Mouse (Mus musculus): Measurements from ENCODE around the gene Ccl28. TPM values are rescaled to one million over a fixed set of nuclear protein-coding genes. Genes with fewer than 3 reads are reported as not detected.
A peak's percentile ranks its signal among the peaks of the same experiment; 100 is the strongest.
"Not testable (repeated sequence)": the region's sequence is repeated elsewhere in the genome, so short reads cannot be mapped to it uniquely, and the experiment has no call there.

Gene Ccl28
- not detected in 2 replicates for polyA plus RNA-seq (2015; fragmentation: Nextera tagmentation; extraction: Ambion mirVana)

GRCm38 (mm10) chr13:119623634-119624033, at the start of gene Ccl28:
TSS of gene Ccl28 (plus strand) at chr13:119623819.
- no peaks in the 10 kb centered on the region for H3K4me1 ChIP-seq (replicated peaks)
- H3K9ac ChIP-seq = no peak within 1 kb of the TSS
- DNase-seq = no peak
- no peaks in the 10 kb centered on the region for H3K27me3 ChIP-seq
- H3K36me3 ChIP-seq = no peaks in the 10 kb centered on the region
- H3K4me2 ChIP-seq = no peak within 1 kb of the TSS
- ATAC-seq (ENCODE audit: low read depth) = no peak
- WGBS (ENCODE audit: insufficient replicate concordance) = 66% methylated on average over 6 of the region's 6 CpGs
- no peak within 1 kb of the TSS for H3K4me3 ChIP-seq (replicated peaks)
- no peak within 1 kb of the TSS for H3K27ac ChIP-seq
- H3K9me3 ChIP-seq (replicated peaks) = no peaks in the 10 kb centered on the region

DNA sequence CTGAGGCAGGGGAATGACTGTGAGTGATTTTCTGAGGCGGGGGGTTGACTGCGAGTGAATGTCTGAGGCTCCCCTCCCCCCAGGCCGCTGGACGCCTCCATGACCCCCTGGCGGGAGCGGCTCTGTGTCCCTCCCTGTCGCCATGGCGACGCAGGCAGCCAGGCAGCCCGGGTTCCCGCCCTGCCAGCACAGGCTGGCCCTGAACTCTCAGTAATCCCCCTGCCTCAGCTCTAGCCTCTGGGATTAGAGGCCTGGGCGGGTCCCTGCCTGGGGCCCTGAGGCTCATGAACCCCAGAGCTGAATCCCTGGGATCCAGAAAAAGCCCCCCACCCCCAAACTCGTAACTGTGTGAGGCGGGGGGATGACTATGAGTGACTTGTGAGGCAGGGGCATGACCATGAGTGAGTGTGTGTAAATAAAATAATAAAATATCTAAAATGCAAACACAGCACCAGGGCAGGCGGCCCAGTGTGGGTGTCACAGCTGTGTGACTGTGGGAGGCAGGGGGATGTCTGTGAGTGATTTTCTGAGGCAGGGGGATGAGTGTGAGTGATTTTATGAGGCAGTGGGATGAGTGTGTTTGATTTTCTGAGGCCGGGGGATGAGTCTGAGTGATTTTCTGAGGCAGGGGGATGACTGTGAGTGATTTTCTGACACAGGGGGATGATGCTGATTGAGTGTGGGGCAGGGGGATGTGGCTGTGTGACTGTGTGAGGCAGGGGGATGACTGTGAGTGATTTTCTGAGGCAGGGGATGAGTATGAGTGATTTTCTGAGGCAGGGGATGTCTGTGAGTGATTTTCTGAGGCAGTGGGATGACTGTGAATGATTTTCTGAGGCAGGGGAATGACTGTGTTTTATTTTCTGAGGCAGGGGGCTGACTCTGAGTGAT, 27.1 kb upstream of the Ccl28 start:
- H3K27ac ChIP-seq; H3K27me3 ChIP-seq; H3K9ac ChIP-seq; H3K4me3 ChIP-seq (replicated peaks); H3K36me3 ChIP-seq; H3K4me1 ChIP-seq (replicated peaks); H3K4me2 ChIP-seq: not testable (repeated sequence)
- H3K9me3 ChIP-seq (replicated peaks) = peaks cover 12% of the 10 kb centered on the region
- DNase-seq (peak; percentile 43), ATAC-seq (ENCODE audit: low read depth) (peak; percentile 80)
- WGBS (ENCODE audit: insufficient replicate concordance) = 55% methylated on average over 15 of the region's 16 CpGs

DNA sequence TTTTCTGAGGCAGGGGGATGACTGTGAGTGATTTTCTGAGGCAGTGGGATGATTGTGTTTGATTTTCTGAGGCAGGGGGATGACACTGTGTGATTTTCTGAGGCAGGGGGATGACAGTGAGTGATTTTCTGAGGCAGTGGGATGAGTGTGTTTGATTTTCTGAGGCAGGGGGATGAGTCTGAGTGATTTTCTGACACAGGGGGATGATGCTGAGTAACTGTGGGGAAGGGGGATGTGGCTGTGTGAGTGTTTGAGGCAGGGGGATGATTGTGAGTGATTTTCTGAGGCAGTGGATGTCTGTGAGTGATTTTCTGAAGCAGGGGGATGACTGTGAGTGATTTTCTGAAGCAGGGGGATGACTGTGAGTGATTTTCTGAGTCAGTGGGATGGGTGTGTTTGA, 25.2 kb upstream of the Ccl28 start:
- not testable (repeated sequence) for H3K4me3 ChIP-seq (replicated peaks); H3K27me3 ChIP-seq; H3K4me2 ChIP-seq; H3K4me1 ChIP-seq (replicated peaks); H3K27ac ChIP-seq; H3K36me3 ChIP-seq; DNase-seq; H3K9ac ChIP-seq; ATAC-seq (ENCODE audit: low read depth)
- peaks cover 15% of the 10 kb centered on the region for H3K9me3 ChIP-seq (replicated peaks)

- not testable (repeated sequence) for H3K9ac ChIP-seq; H3K36me3 ChIP-seq; H3K27me3 ChIP-seq; H3K4me2 ChIP-seq; H3K4me3 ChIP-seq (replicated peaks); H3K27ac ChIP-seq; ATAC-seq (ENCODE audit: low read depth); H3K4me1 ChIP-seq (replicated peaks)
- peaks cover 21% of the 10 kb centered on the region for H3K9me3 ChIP-seq (replicated peaks)
- 69% methylated on average over 12 of the region's 12 CpGs for WGBS (ENCODE audit: insufficient replicate concordance)
- DNase-seq = peak; percentile 53
These were observed 24.6 kb upstream of the Ccl28 start for GRCm38 (mm10) chr13:119599066-119599465.

GRCm38 (mm10) chr13:119599498-119599897, 24.1 kb upstream of the Ccl28 start:
- not testable (repeated sequence) for H3K9ac ChIP-seq; H3K27me3 ChIP-seq; H3K36me3 ChIP-seq; H3K4me3 ChIP-seq (replicated peaks); DNase-seq; H3K27ac ChIP-seq; ATAC-seq (ENCODE audit: low read depth); H3K4me1 ChIP-seq (replicated peaks); H3K4me2 ChIP-seq
- WGBS (ENCODE audit: insufficient replicate concordance) = 52% methylated on average over 2 of the region's 2 CpGs
- peaks cover 24% of the 10 kb centered on the region for H3K9me3 ChIP-seq (replicated peaks)

- peaks cover 27% of the 10 kb centered on the region for H3K9me3 ChIP-seq (replicated peaks)
- DNase-seq = peak; percentile 58
- not testable (repeated sequence) for H3K4me3 ChIP-seq (replicated peaks); H3K36me3 ChIP-seq; H3K27ac ChIP-seq; H3K9ac ChIP-seq; H3K4me1 ChIP-seq (replicated peaks); H3K4me2 ChIP-seq; ATAC-seq (ENCODE audit: low read depth); H3K27me3 ChIP-seq
These were observed 23.5 kb upstream of the Ccl28 start for GRCm38 (mm10) chr13:119600166-119600565.

GRCm38 (mm10) chr13:119602688-119603331, 20.8 kb upstream of the Ccl28 start:
- H3K4me2 ChIP-seq; H3K36me3 ChIP-seq; H3K9ac ChIP-seq; ATAC-seq (ENCODE audit: low read depth); H3K27me3 ChIP-seq; H3K4me1 ChIP-seq (replicated peaks); H3K27ac ChIP-seq; H3K4me3 ChIP-seq (replicated peaks); DNase-seq: not testable (repeated sequence)
- H3K9me3 ChIP-seq (replicated peaks) = peaks cover 15% of the 10 kb centered on the region
- 51% methylated on average over 12 of the region's 13 CpGs for WGBS (ENCODE audit: insufficient replicate concordance)

- DNase-seq = not testable (repeated sequence)
These were observed 19.7 kb upstream of the Ccl28 start for GRCm38 (mm10) chr13:119603890-119604289.

DNA sequence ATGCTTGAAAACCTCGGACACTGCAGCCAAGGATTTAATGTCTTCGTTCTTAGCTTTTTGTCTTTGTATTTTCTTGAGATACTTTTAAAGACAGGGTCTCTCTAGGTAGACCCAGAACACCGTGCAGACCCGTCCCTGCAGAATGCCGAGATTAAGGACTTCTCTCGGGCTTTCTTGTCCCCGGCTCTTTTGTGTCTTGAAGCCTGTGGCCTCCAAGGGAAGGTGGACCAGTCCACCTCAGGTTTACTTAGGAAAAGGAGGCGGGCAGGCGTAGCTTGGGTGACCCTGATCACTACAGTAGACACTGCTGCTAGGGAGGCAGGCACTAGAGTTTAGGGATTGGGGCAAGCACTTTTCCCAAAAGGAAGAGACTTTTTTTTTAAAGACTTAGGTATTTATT, 19.3 kb upstream of the Ccl28 start:
- peaks cover 15% of the 10 kb centered on the region for H3K9me3 ChIP-seq (replicated peaks)
- not testable (repeated sequence) for H3K4me1 ChIP-seq (replicated peaks); H3K36me3 ChIP-seq; DNase-seq; H3K27me3 ChIP-seq; H3K4me2 ChIP-seq; H3K27ac ChIP-seq; H3K9ac ChIP-seq; H3K4me3 ChIP-seq (replicated peaks)
- WGBS (ENCODE audit: insufficient replicate concordance) = 79% methylated on average over 8 of the region's 9 CpGs
- ATAC-seq (ENCODE audit: low read depth) = peak; percentile 14; the same call in 1 of the 2 replicates

More at GRCm38 (mm10) chr13:119603890-119604289, 19.7 kb upstream of the Ccl28 start:
- H3K9ac ChIP-seq; H3K4me1 ChIP-seq (replicated peaks); H3K27me3 ChIP-seq; H3K27ac ChIP-seq; H3K36me3 ChIP-seq; H3K4me2 ChIP-seq; H3K4me3 ChIP-seq (replicated peaks): not testable (repeated sequence)
- ATAC-seq (ENCODE audit: low read depth) = peak; percentile 18; the same call in 1 of the 2 replicates
- WGBS (ENCODE audit: insufficient replicate concordance) = 80% methylated on average over 8 of the region's 8 CpGs
- H3K9me3 ChIP-seq (replicated peaks) = peaks cover 15% of the 10 kb centered on the region

DNA sequence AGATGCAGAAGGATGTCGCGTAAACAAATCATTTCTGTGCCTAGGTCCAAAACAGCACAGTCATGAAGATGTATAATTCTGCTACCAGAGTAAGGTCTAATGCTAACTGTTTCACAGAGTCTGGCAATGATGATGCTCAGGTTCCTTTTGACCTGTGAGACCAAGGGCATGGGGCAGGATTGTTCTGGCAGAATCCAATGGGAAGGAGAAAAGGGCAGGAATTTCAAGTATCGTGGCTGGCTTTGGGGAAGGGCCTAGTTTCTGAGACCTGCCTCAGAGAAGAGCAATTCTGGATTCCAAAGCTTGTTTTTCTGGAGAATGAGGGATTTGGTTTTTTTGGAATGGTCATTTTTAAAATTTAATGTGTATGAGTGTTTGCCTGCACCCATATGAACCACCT, 4.8 kb upstream of the Ccl28 start:
- no peak overlapping the region for H3K4me2 ChIP-seq
- no peak overlapping the region for H3K27ac ChIP-seq
- no peaks in the 10 kb centered on the region for H3K36me3 ChIP-seq
- no peaks in the 10 kb centered on the region for H3K9me3 ChIP-seq (replicated peaks)
- no peak overlapping the region for H3K4me3 ChIP-seq (replicated peaks)
- no peaks in the 10 kb centered on the region for H3K4me1 ChIP-seq (replicated peaks)
- WGBS (ENCODE audit: insufficient replicate concordance) = 78% methylated on average over 3 of the region's 3 CpGs
- DNase-seq (no peak), ATAC-seq (ENCODE audit: low read depth) (no peak)
- H3K9ac ChIP-seq = no peak overlapping the region
- no peaks in the 10 kb centered on the region for H3K27me3 ChIP-seq

DNA sequence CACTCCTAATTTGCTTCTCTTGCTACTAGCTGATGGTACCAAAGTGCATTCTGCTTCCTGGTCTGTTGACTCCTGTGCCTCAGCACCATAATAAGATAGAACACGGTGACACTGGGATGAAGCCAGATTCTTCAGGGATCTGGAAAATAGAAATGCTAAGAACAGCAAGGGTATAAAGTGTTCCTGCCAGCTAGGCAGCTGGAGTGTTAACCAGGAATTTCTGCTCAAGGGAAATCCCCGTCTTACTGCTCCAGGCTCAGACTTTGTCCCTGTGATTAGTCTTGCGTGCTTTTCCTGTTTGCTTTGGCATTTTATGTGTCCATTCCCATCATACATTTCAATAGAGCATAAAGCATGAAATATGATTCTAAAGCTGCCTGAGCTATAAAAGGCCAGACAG, 3.9 kb upstream of the Ccl28 start:
- Histone ChIP-seq H3K36me3 (no peaks in the 10 kb centered on the region), H3K9me3 (replicated peaks) (no peaks in the 10 kb centered on the region), H3K27ac (no peak overlapping the region), H3K4me2 (no peak overlapping the region), H3K4me1 (replicated peaks) (no peaks in the 10 kb centered on the region), H3K27me3 (no peaks in the 10 kb centered on the region), H3K9ac (no peak overlapping the region), H3K4me3 (replicated peaks) (no peak overlapping the region)
- 58% methylated on average over 3 of the region's 3 CpGs for WGBS (ENCODE audit: insufficient replicate concordance)
- DNase-seq (no peak), ATAC-seq (ENCODE audit: low read depth) (no peak)

DNA sequence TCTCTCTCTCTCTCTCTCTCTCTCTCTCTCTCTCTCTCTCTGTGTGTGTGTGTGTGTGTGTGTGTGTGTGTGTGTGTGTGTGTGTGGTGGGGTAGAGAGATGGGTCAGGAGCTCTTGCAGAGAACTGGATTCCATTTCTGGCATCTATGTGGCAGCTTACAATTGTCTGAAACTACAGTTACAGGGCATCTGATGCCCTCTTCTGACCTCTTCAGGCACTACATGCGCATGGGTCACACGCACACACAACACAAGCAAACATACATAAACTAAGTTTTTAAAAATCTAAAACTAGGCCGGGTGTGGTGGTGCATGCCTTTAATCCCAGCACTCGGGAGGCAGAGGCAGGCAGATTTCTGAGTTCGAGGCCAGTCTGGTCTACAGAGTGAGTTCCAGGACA, 2.3 kb downstream of the Ccl28 start:
- not testable (repeated sequence) for DNase-seq; ATAC-seq (ENCODE audit: low read depth); H3K4me3 ChIP-seq (replicated peaks)

More for the DNA sequence above, 2.3 kb downstream of the Ccl28 start:
- not testable (repeated sequence) for H3K27ac ChIP-seq; H3K36me3 ChIP-seq; H3K27me3 ChIP-seq; H3K9ac ChIP-seq; H3K4me1 ChIP-seq (replicated peaks); H3K4me2 ChIP-seq; H3K9me3 ChIP-seq (replicated peaks)
- WGBS (ENCODE audit: insufficient replicate concordance) = 61% methylated on average over 5 of the region's 5 CpGs
